Mouse (Mus musculus): ENCODE measurements around the gene Gli3.

Gli3 gene

DNA sequence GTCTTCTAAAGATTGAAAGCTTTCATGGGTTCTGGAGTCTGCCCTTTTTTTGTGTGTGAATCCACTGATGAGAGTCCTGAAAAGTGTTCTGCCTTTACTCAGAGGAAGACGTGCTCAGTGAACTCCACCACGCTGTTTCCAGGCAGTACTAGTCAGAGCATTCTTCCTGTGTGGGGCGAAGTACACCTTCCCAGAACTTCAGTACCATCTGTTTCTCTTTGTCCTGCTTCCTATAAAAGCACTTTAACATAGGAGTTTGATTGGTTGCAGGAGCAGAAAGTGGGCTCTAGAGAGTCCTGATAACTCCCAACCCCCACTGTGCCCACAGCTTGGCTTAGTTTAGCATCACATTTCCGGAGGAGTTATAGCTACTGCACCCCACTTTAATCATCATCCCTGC lies 32.8 kb downstream of the Gli3 start:
- no peak for DNase-seq

- no peak for DNase-seq
These were observed 35.3 kb downstream of the Gli3 start for GRCm38 (mm10) chr13:15498338-15498737.

- no peak for DNase-seq
These were observed 47.9 kb downstream of the Gli3 start for GRCm38 (mm10) chr13:15510925-15511324.

- DNase-seq: no peak
These were observed 50.1 kb downstream of the Gli3 start for GRCm38 (mm10) chr13:15513114-15513513.

- no peak for DNase-seq
These were observed 51.0 kb downstream of the Gli3 start for GRCm38 (mm10) chr13:15514082-15514481.

DNA sequence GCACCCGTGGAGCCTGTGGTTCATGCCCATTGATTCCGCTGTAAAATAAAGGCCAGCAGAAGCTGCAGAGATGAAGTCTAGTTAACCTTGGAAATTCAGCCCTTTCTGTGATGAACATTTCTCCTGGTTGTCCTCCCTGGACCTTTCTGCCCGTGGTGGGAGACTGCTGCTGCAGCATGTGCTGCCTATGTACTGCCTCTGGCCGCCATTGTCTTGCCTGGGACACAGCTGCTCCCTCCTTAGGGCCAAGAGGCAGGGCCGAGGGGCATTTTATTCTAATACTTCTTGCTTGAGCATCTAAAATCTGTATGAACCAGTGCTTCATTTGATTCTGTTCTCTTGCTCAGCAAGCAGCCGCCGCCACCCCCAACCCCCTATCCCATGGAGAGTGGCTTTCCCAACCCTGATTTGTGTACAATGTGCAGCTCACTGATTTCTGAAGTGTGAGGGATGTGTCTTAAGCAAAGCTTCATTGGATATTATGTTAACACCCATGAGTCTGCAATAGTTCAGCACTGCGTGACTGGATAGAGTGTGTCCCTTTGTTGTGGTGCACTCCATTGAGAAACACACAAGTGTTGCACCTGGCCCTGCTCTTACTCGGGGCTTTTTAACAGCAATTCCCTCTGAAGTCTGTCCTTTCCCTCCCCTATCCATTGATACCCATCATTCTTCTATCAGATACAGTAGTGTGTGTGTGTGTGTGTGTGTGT lies 54.2 kb downstream of the Gli3 start:
- DNase-seq: no peak

- DNase-seq: no peak
These were observed 57.3 kb downstream of the Gli3 start for GRCm38 (mm10) chr13:15520353-15520752.

GRCm38 (mm10) chr13:15522153-15522552 lies 59.1 kb downstream of the Gli3 start:
- no peak for DNase-seq

DNA sequence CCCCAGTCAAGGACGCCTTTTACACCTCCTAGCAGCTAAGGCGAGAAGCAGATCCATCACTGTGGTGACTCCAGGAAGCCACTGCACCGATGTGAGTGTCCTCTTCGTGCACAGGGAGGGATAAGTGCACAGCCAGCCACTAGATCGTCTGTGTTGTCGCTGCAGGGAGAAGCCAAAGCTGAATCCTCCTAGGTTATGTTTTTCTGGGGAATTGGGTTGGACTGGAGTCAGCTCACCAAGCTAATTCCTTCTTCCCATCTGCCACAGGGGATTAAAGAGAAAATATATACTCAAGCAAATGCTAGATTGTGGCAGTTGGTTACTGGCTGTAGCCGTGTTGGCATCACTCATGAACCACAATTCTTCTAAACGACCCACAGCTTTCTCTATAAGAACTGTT lies 61.2 kb downstream of the Gli3 start:
- DNase-seq: no peak

DNA sequence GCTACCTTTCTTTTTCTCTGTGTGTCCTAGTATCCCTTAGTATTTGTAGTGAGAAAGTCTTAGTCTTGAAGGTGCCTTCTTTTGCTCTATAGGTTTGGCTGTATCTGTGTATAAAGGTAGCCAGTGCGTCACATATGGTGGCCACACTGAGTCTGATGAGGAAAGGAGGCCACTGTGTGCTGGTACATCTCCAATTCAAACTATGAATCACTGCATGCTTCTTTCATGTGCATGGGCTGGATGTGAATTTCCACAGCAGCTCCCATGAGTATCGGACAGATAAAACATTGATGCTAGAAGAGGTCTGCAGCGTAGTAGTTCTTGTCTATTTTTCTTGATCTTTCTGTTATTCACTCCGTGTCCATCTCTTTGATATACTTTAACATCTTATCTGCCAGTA lies 63.7 kb downstream of the Gli3 start:
- no peak for DNase-seq

GRCm38 (mm10) chr13:15531568-15531967 lies 68.5 kb downstream of the Gli3 start:
- no peak for DNase-seq

DNA sequence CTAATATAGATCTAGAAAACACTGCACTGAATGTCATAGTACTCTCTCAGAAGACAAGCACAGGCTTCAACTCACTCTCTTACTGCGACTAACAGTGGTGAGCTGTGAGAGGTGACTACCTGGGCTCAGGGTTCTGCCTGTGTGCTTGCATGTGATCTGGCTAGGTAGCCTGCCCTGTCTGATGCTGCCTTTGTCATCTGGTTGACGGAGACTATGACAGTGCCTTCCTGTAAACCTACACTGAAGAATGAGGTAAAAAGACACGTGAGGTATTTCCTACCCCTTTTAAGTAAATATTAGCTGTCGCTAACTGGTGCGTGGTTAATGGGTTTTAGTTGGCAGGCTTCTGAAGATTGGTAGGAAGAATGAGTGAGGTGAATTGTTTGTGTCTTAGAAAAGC lies 74.2 kb downstream of the Gli3 start:
- no peak for DNase-seq

- peak; percentile 35 for DNase-seq
These were observed 74.6 kb downstream of the Gli3 start for GRCm38 (mm10) chr13:15537611-15538010.

GRCm38 (mm10) chr13:15538389-15538788 lies 75.4 kb downstream of the Gli3 start:
- peak; percentile 37 for DNase-seq

- no peak for DNase-seq
These were observed 79.0 kb downstream of the Gli3 start for GRCm38 (mm10) chr13:15542053-15542452.

GRCm38 (mm10) chr13:15543169-15543887 lies 80.3 kb downstream of the Gli3 start:
- no peak for DNase-seq

- peak; percentile 27 for DNase-seq
These were observed 81.0 kb downstream of the Gli3 start for GRCm38 (mm10) chr13:15543888-15544640.

DNA sequence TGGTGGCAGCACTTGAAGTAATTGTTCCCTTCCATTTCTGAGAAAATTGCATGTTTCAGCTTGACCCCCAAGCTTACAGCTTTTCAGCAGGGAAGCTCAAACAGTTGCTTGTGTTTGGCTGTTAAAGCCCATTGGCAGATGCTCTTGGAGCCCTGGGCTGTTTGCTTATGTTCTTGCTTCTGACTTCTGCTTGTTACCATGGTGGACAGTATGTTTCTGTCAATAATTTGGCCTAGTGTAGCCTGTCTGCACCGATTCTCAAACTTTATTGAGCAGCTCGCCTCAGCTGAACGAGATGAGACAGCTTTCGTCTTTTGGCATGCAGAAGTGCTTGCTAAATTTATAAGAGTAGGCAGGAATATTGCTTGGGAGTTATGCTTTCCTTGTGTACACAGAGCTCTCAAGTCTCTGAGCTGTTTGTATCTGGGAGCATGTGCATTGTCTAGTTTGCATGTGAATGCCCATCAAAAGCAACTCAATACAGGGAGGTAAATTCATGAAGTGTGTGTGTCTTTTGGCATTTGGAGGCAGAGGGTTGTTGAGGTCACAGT lies 82.4 kb downstream of the Gli3 start:
- no peak for DNase-seq

- no peak for DNase-seq
These were observed 83.2 kb downstream of the Gli3 start for GRCm38 (mm10) chr13:15546258-15546657.

DNA sequence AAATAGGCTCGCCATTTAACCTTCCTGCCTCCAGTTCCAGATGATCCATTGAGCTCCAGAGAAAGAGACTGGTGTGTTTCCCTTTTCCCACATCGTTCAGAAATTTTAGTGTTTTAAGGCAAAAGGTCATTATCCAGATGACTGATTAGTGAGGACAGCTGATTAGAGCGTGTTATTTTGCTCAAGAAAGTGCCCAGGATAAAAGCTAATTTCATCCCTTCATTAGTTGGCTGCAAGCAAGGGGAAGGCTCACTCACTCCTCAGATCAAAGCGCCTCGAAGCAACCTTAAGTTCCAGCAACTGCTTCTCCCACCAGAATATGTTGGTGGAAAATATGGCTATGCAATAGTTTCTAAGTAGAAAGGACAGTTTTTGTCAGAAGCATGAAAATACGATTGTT lies 86.4 kb downstream of the Gli3 start:
- DNase-seq: no peak

GRCm38 (mm10) chr13:15550027-15550602 lies 87.1 kb downstream of the Gli3 start:
- no peak for DNase-seq

DNA sequence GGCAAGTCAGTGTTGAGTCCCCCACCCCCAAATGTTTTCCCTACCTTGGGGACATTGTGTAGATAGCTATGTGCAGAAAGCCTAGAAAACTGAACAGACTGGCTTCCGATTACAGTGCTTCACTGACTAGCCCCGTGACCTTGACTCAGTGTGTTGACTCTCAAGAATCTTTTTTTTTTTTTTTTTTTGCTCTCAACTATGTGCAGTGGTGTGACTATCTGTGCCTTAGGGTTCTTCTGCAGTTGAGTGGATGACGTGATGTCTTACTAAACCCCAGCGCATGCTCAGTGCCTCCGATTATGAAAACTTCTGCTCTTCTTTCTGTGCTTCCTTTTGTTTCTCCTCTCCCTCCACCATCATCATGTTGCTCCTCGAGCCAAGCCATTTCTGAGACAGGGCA lies 87.7 kb downstream of the Gli3 start:
- no peak for DNase-seq

- no peak for DNase-seq
These were observed 89.0 kb downstream of the Gli3 start for GRCm38 (mm10) chr13:15552009-15552408.

All from kidney, postnatal 14 days (tissue).